Mouse (Mus musculus) embryo, embryonic 11.5 days (tissue): Measurements from ENCODE around the gene M6pr.
"Not testable (repeated sequence)": the region's sequence is repeated elsewhere in the genome, so short reads cannot be mapped to it uniquely, and the experiment has no call there.

Source experiments
- DNase-seq: peaks from one replicate; pipeline ENCODE4 v3.0.0-alpha.2; 2012; ENCODE audit warnings: low read depth, low spot score

M6pr gene

DNA sequence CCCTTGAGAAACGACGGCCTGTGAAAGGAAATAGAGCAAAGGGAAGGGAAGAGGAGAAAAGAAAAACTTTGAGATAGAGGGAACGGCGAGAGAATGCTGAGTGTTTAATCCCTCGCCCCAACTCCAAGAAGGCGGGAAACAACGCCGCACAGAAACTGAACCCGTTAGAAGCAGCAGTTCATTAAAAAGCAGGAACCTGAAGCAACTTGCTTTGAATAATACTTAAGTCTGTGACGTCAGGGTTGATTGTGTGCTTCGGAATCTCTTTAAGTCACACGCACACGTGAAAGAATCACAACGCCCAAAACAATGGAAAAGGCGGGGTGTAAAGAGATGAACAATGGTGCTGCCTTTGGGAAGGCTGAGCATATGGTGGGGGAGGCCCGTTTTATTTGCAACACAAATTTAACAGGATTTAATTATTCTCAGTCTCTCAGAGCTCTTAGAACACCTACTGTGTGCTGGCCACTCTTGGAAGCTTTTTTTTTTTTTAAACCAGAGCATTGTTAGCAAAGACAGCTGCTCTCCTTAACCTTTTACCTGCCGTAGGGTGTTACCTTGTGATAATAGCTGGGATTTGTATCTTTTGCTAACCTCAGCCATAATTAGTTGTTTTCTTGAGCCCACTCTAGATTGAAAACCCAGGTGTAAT lies 32.0 kb downstream of the M6pr start, which contains the start of gene Phc1:
Phc1 (minus strand) TSS at position 213 of the 652 bp plus-strand sequence.
- peak; percentile 44 for DNase-seq

- no peak for DNase-seq
These were observed 32.7 kb downstream of the M6pr start for GRCm38 (mm10) chr6:122341038-122341810.

DNA sequence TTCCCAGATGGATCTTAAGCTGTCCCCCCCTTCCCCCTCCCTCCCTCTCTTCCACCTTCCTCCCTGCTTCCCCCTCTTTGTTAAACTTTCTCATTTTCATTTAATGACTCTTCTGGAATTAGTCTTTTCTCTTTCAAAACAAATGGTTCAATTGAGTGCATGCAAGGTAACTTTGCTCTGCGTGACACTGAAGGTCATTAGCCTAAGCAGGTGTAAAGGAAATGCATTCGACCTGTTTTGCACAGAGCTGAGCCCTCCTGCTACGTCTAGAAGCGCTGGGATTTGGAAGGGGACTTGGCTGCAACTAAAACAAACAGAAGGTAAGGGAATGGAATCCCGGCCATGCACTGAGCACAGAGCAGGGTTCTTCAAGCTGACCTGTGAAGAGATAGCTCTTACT lies 33.6 kb downstream of the M6pr start:
- DNase-seq: no peak

GRCm38 (mm10) chr6:122343719-122344118 lies 35.2 kb downstream of the M6pr start:
- no peak for DNase-seq

GRCm38 (mm10) chr6:122344386-122345116 lies 36.0 kb downstream of the M6pr start:
- no peak for DNase-seq

DNA sequence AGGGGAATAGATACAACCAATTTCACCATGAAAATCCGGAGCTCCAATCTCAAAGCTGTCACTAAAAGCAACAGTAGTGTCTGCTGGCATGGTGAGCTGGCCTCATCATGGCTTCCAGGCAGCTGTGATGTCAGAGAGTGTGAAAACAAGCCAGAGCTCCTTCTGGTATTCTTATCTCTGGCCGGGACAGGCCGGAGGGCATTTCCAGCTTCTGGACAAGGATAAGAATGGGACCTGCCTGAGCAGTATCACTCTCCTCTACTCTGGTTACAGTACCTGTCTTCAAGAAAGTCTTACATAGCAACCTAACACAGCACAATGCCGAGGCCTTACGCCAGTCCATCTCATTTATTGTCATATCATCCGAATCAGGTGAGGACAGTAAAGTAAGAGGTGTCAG lies 37.2 kb downstream of the M6pr start:
- no peak for DNase-seq

DNA sequence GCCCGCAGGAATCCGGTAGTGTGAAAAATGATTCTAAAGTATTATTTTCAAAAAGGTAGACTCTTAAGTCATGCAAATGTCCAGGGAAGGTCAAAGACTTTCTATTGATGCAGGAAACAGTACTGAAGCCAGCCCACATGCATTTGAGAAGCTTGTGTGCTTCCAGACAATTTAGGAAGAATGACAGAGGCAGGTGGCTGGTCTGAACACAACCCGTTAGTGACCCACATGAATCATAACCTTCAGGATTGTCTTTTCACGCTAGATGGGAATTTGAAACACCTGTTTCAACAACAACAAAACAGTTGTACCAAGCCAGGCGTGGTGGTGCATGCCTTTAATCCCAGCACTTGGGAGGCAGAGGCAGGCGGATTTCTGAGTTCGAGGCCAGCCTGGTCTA lies 37.9 kb downstream of the M6pr start:
- peak; percentile 7 for DNase-seq

DNA sequence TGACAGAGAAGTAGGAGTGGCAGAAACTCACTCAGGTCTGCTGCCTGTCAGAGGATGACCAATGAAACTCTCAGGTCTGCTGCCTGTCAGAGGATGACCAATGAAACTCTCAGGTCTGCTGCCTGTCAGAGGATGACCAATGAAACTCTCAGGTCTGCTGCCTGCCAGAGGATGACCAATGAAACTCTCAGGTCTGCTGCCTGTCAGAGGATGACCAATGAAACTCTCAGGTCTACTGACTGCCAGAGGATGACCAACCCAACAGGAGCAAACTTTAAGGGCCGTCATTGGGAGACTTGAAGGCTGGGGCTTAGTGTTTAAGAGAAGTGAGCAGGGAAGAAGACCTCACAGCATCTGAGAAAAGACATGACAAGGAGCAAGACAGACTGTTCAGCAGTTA lies 38.8 kb downstream of the M6pr start:
- not testable (repeated sequence) for DNase-seq

- no peak for DNase-seq
These were observed 47.4 kb downstream of the M6pr start for GRCm38 (mm10) chr6:122355909-122356308.

DNA sequence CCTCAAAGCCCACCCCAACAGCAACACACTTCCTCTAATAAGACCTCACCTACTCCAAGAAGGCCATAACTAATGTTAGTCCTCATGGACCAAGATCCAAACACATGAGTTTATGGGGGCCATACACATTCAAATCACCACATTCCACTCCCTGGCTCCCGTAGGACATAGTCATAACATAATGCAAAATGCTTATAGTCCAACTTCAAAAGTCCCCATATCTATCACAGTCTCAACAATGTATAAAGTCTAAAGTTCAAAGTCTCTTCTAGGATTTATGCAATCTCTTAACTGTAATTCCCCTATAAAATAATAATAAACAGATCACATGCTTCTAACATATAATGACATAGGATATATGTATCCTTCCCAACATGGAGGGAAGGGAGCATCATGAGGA lies 48.6 kb downstream of the M6pr start:
- no peak for DNase-seq

DNA sequence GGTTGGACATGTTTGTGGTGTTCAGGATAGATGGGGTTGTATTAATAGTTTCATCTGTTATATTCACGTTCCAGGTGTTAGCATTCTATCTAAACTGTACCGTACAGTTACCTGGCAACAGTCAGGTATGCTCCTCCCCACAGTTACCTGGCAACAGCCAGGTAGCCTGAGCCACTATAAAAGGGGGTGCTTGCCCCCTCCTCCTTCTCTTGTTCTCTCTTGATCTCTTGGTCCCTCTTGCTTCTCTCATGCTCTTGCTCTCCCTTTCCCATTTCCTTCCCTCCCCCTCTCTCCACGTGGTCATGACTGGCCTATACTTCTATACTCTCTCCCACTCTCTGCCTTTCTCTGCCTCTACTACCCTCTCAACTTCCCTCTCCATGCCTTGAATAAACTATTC lies 57.2 kb downstream of the M6pr start:
- no peak for DNase-seq

DNA sequence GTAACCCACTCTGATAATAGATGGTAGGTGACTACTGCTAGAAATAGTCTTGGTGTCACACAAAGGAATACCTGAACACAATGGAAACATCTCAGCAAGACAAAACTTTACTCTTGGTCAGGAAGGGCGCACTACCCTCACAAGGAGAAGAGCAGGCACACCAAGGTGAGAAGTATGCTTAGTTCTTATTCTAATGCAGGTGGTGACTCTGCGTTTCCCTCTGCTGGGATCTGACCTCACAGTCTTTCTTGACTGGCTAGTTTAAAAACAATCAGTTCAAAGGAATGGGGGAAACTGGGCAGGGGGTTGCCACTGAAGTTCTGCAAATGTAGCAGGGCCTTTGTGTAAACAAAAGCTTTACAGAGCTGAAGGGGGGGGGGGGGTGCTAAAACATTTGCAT lies 57.8 kb downstream of the M6pr start:
- no peak for DNase-seq

DNA sequence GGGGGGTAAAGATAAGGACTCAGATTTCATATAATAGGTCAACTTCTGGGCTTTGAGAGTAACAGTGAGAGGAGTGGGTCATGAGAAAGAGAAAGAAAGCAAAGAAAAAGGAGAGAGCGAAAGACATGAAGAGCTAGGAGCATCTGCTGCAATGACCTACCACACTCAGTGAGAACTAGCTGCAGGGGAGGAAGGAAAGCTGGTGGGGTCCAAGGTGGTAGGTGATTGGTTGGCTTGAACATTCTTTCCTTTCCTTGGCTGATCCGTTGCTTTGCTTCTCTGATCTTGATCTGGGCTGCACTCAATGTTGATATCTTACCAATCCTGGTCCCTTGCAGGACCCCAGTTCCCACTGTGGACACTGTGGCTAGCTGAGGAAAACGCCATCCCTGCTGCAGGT lies 58.5 kb downstream of the M6pr start:
- DNase-seq: no peak
